Mouse (Mus musculus) bone marrow macrophage, adult 2 months (primary cell): ENCODE data around the gene Tas2r143.

Experiments used
- CTCF ChIP-seq: IDR thresholded peaks from 2 replicates; pipeline ENCODE4 v1.5.1; 2012; ENCODE audit warnings: low read depth, mild to moderate bottlenecking, low read length, moderate library complexity
- POLR2A ChIP-seq: IDR thresholded peaks from 2 replicates; pipeline ENCODE4 v1.6.1; 2012; ENCODE audit warnings: mild to moderate bottlenecking, low read depth, low read length, borderline replicate concordance

GRCm38 (mm10) chr6:42359364-42360147 lies 40.5 kb upstream of the Tas2r143 start:
- no peak for TF ChIP-seq POLR2A
- no peak for TF ChIP-seq CTCF
